Mouse (Mus musculus) embryonic facial prominence, embryonic 15.5 days (tissue): Measurements from ENCODE around the gene Mfge8. TPM values are rescaled to one million over a fixed set of nuclear protein-coding genes. Genes with fewer than 3 reads are reported as not detected.
A peak's percentile ranks its signal among the peaks of the same experiment; 100 is the strongest.

Experiments
- ATAC-seq: fragments of 200-750 bp; cut with Nextera tagmentation; 2 replicates; pipeline ENCODE4 v1.8.0; 2017; ENCODE audit warnings: low read depth, moderate TSS enrichment; ENCODE audit not compliant: insufficient number of reproducible peaks, low FRiP score, low TSS enrichment
- H3K27ac ChIP-seq: fragments of 300-500 bp; sonication (generic); replicated peaks from 2 replicates; pipeline ENCODE4 v1.5.1; 2015; ENCODE audit warnings: mild to moderate bottlenecking, inconsistent platforms
- H3K27me3 ChIP-seq: fragments of 300-500 bp; sonication (generic); 2 replicates; pipeline ENCODE4 v1.6.1; 2015; ENCODE audit warnings: inconsistent platforms
- H3K36me3 ChIP-seq: fragments of 300-500 bp; sonication (generic); 2 replicates; pipeline ENCODE4 v1.6.1; 2015; ENCODE audit warnings: mild to moderate bottlenecking, inconsistent platforms
- H3K4me1 ChIP-seq: fragments of 300-500 bp; sonication (generic); 2 replicates; pipeline ENCODE4 v1.6.1; 2015; ENCODE audit warnings: inconsistent platforms
- H3K4me2 ChIP-seq: fragments of 300-500 bp; sonication (generic); replicated peaks from 2 replicates; pipeline ENCODE4 v1.6.1; 2015; ENCODE audit warnings: mild to moderate bottlenecking, inconsistent platforms
- H3K4me3 ChIP-seq: fragments of 300-500 bp; sonication (generic); replicated peaks from 2 replicates; pipeline ENCODE4 v1.5.1; 2015; ENCODE audit warnings: mild to moderate bottlenecking, inconsistent platforms
- H3K9ac ChIP-seq: fragments of 300-500 bp; sonication (generic); 2 replicates; pipeline ENCODE4 v1.6.1; 2015; ENCODE audit warnings: inconsistent platforms
- H3K9me3 ChIP-seq: fragments of 300-500 bp; sonication (generic); replicated peaks from 2 replicates; pipeline ENCODE4 v1.6.1; 2016; ENCODE audit warnings: inconsistent platforms
- WGBS: fragments of 180-500 bp; shearing (Covaris S2); methylation state at CpG from one replicate; pipeline ENCODE4 v1.1.7; 2015; 5-methylcytosine and 5-hydroxymethylcytosine counted together
- polyA plus RNA-seq: library from polyadenylated mRNA; unstranded; fragments of >200 nt; fragmentation: Nextera tagmentation; extraction: Ambion mirVana; gene quantifications from 2 replicates; pipeline ENCODE4 v1.2.1, GENCODE M21; 2015

The Mfge8 gene
- polyA plus RNA-seq, 1 experiment from 2014 or later = 175 TPM

DNA sequence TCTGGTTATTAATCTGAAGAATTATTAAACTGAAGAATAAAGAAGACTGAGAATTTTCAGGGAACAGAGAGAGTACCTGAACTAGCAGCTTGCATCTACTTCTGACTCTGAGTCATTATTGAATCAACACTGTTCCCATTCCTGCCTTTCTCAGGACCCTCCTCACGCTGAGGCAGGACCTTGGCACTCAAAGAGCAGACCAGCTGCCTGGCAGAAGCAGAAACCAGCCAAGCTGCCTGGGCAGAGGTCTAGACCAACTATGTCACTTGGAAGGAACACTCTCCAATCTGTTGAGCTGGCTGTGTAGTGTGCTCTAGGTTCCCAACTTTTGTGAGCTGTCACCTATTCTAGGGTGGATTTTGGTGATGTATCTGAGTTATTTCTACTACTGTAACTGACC, 10.5 kb upstream of the Mfge8 start:
- H3K9ac ChIP-seq = no peak overlapping the region
- H3K36me3 ChIP-seq = no peaks in the 10 kb centered on the region
- 79% methylated on average over 1 of the region's 1 CpGs for WGBS
- H3K27me3 ChIP-seq = no peaks in the 10 kb centered on the region
- H3K4me2 ChIP-seq = no peak overlapping the region
- H3K9me3 ChIP-seq = no peaks in the 10 kb centered on the region
- no peak for ATAC-seq
- H3K4me1 ChIP-seq = no peaks in the 10 kb centered on the region
- H3K27ac ChIP-seq = no peak overlapping the region
- no peak overlapping the region for H3K4me3 ChIP-seq

DNA sequence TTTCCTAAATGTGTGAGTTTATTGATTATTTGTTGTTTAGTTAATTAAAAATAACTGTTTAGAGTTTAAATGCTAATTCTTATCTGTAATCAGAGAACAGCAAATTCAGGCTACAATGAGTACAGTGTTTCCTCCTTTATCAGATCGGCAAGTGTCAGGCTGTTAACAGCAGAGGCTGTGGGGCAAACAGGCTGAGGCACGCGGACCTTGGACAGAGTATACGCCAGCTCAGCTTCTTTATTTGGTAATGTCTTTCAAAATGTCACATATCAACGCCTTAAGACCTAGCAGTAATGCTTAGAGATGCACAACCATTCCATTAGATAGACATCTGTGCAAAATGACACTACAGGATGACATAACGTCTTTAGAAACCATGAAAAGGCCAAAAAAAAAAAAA, 662 bp upstream of the Mfge8 start:
- H3K27ac ChIP-seq = no peak overlapping the region
- no peak for ATAC-seq
- H3K9me3 ChIP-seq = no peaks in the 10 kb centered on the region
- H3K9ac ChIP-seq = no peak overlapping the region
- H3K27me3 ChIP-seq = no peaks in the 10 kb centered on the region
- WGBS = 53% methylated on average over 6 of the region's 6 CpGs
- H3K4me3 ChIP-seq = peak overlapping the region; percentile 68; the same call in 1 of the 2 replicates
- peaks cover 6% of the 10 kb centered on the region; the same call in 1 of the 2 replicates for H3K36me3 ChIP-seq
- H3K4me1 ChIP-seq = peaks cover 25% of the 10 kb centered on the region
- peak overlapping the region; percentile 85 for H3K4me2 ChIP-seq

GRCm38 (mm10) chr7:79147931-79148653, 768 bp downstream of the Mfge8 start:
- no peak for ATAC-seq
- H3K27ac ChIP-seq = peak overlapping the region; percentile 61; the same call in 1 of the 2 replicates

GRCm38 (mm10) chr7:79147011-79147837, 1.6 kb downstream of the Mfge8 start:
- 44% methylated on average over 12 of the region's 12 CpGs for whole genome bisulfite sequencing
- Histone ChIP-seq H3K27me3 (no peaks in the 10 kb centered on the region), H3K9me3 (no peaks in the 10 kb centered on the region), H3K4me2 (peak overlapping the region; percentile 85), H3K9ac (no peak overlapping the region), H3K36me3 (peaks cover 26% of the 10 kb centered on the region), H3K4me3 (peak overlapping the region; percentile 68), H3K4me1 (peaks cover 25% of the 10 kb centered on the region), H3K27ac (no peak overlapping the region)
- ATAC-seq = no peak

More at GRCm38 (mm10) chr7:79147931-79148653, 768 bp downstream of the Mfge8 start:
- Histone ChIP-seq H3K9me3 (no peaks in the 10 kb centered on the region), H3K4me2 (peak overlapping the region; percentile 85), H3K9ac (peak overlapping the region; percentile 41; the same call in 1 of the 2 replicates), H3K36me3 (peaks cover 17% of the 10 kb centered on the region), H3K4me1 (peaks cover 25% of the 10 kb centered on the region), H3K4me3 (peak overlapping the region; percentile 68), H3K27me3 (no peaks in the 10 kb centered on the region)
- whole genome bisulfite sequencing = 2% methylated on average over 20 of the region's 20 CpGs

- Histone ChIP-seq H3K27ac (no peak overlapping the region), H3K4me1 (0 out of 2 replicates have a peak, but pooled peaks cover 4% of the 10 kb centered on the region), H3K4me2 (no peak overlapping the region), H3K27me3 (no peaks in the 10 kb centered on the region), H3K9me3 (no peaks in the 10 kb centered on the region), H3K36me3 (peaks cover 49% of the 10 kb centered on the region), H3K4me3 (no peak overlapping the region), H3K9ac (no peak overlapping the region)
- no peak for ATAC-seq
- 38% methylated on average over 8 of the region's 8 CpGs for WGBS
Observed at GRCm38 (mm10) chr7:79140897-79141296, 8.0 kb downstream of the Mfge8 start.

- Histone ChIP-seq H3K4me3 (no peak overlapping the region), H3K27ac (no peak overlapping the region), H3K4me1 (0 out of 2 replicates have a peak, but pooled peaks cover 4% of the 10 kb centered on the region), H3K9me3 (no peaks in the 10 kb centered on the region), H3K9ac (no peak overlapping the region), H3K27me3 (no peaks in the 10 kb centered on the region), H3K4me2 (no peak overlapping the region), H3K36me3 (peaks cover 55% of the 10 kb centered on the region)
- WGBS = 56% methylated on average over 4 of the region's 4 CpGs
- no peak for ATAC-seq
Observed at GRCm38 (mm10) chr7:79139891-79140591, 8.8 kb downstream of the Mfge8 start.

- no peaks in the 10 kb centered on the region for H3K27me3 ChIP-seq
- ATAC-seq = no peak
- H3K9ac ChIP-seq = no peak overlapping the region
- H3K9me3 ChIP-seq = no peaks in the 10 kb centered on the region
- no peak overlapping the region for H3K27ac ChIP-seq
- H3K4me1 ChIP-seq = 0 out of 2 replicates have a peak, but pooled peaks cover 4% of the 10 kb centered on the region
- H3K4me2 ChIP-seq = no peak overlapping the region
- H3K4me3 ChIP-seq = no peak overlapping the region
- WGBS = 62% methylated on average over 6 of the region's 6 CpGs
- peaks cover 56% of the 10 kb centered on the region for H3K36me3 ChIP-seq
Observed at GRCm38 (mm10) chr7:79139328-79139824, 9.5 kb downstream of the Mfge8 start.

DNA sequence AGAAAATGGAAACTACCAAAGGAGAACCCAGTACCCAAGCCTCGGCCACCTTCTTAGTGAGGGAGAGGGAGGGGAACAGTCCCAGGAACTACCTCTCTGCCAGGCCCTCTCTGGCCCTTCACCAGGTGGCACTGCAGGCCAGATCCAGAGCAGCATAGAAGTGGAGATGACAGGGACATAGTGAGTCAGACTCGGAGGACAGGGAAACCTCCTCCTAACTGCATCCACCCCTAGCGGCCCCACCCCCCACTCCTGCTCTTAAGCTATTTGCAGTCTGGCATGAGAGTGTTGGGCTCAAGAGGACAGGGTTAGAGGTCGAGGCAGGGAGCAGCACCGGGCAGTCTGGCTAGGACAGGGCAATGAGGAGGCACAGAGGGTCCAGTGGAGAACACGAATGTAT, 15.5 kb downstream of the Mfge8 start:
- peaks cover 12% of the 10 kb centered on the region; the same call in 1 of the 2 replicates for H3K27me3 ChIP-seq
- no peak overlapping the region for H3K4me3 ChIP-seq
- ATAC-seq = no peak
- no peak overlapping the region for H3K27ac ChIP-seq
- H3K4me1 ChIP-seq = peaks cover 29% of the 10 kb centered on the region
- 39% methylated on average over 6 of the region's 6 CpGs for WGBS
- H3K9ac ChIP-seq = no peak overlapping the region
- no peak overlapping the region for H3K4me2 ChIP-seq
- H3K9me3 ChIP-seq = no peaks in the 10 kb centered on the region
- peaks cover 32% of the 10 kb centered on the region for H3K36me3 ChIP-seq

DNA sequence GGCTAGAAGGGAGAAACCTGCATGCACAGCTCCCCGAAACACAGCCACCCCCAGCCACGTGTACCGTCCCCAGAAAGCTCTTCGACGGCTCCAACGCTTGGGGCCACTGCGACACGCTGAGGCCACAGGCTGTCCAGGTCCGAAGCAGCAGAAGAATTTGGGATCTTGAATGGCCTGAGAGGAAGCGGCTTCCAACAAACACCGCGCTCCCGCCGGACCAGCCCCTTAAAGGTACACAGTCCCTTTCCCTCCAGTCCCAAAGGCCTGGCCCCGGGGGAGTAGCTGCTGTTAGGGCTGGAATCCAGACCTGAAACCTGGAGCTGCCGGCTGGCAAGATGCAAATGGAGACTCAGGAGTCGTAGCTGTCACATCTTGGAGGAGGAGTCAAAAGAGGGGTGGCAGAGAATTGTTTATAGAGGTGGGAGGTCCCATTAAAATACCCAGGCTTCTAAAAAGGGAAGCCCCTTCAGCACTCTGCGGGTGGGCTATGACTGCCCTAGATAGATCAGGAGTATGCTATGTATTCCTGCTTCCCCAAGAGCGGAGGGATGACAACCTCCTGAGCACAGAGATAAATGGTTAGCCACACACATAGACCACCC, 17.9 kb downstream of the Mfge8 start, which contains the start of gene Hapln3:
Gene Hapln3 (minus strand): TSS at position 176 of the 602 bp plus-strand sequence.
- peak within 1 kb of the TSS; percentile 46 for H3K4me2 ChIP-seq
- H3K27me3 ChIP-seq = peaks cover 12% of the 10 kb centered on the region; the same call in 1 of the 2 replicates
- H3K9ac ChIP-seq = 0 out of 2 replicates have a peak within 1 kb of the TSS, but pooled peaks have one; percentile 2
- H3K9me3 ChIP-seq = no peaks in the 10 kb centered on the region
- H3K27ac ChIP-seq = 0 out of 2 replicates have a peak within 1 kb of the TSS, but pooled peaks have one; percentile 13
- 5% methylated on average over 19 of the region's 19 CpGs for WGBS
- peaks cover 29% of the 10 kb centered on the region for H3K4me1 ChIP-seq
- H3K36me3 ChIP-seq = peaks cover 21% of the 10 kb centered on the region
- peak within 1 kb of the TSS; percentile 33 for H3K4me3 ChIP-seq
- no peak for ATAC-seq

DNA sequence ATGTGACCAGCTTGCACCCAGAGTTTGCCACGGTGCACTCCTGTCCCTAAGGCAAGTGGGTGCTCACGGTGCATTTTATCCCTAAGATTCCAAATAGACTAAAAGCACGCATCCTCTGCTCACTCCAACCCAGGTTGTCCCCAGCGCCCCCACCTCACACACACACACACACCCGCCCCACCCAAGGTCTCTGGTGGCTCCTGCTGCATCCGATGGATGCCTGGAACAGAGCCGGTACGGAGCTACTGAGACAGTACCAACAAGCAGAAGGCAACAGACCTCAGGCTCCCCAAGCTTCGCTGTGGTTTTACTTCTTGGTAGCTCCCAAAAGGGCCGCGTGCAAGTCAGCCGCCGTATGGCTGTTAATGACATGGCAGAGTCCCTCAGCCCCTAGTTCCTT, 18.5 kb downstream of the Mfge8 start:
- Histone ChIP-seq H3K27ac (no peak overlapping the region), H3K4me1 (peaks cover 32% of the 10 kb centered on the region), H3K9ac (no peak overlapping the region), H3K4me2 (peak overlapping the region; percentile 46), H3K36me3 (peaks cover 16% of the 10 kb centered on the region), H3K27me3 (peaks cover 12% of the 10 kb centered on the region; the same call in 1 of the 2 replicates), H3K9me3 (no peaks in the 10 kb centered on the region), H3K4me3 (peak overlapping the region; percentile 33)
- 0 out of 2 replicates have a peak, but pooled peaks have one; percentile 24 for ATAC-seq
- WGBS = 16% methylated on average over 13 of the region's 13 CpGs
